Mouse (Mus musculus) liver, embryonic 13.5 days (tissue): ENCODE measurements around the gene Xpo6. TPM values are rescaled to one million over a fixed set of nuclear protein-coding genes. Genes with fewer than 3 reads are reported as not detected.

Experiments used
- ATAC-seq: fragments of 200-750 bp; cut with Nextera tagmentation; 2 replicates; pipeline ENCODE4 v1.8.0; 2017; ENCODE audit warnings: low read depth, mild to moderate bottlenecking, moderate number of reproducible peaks, moderate library complexity
- DNase-seq: peaks from one replicate; pipeline ENCODE4 v3.0.0; 2022
- H3K27ac ChIP-seq: fragments of 300-500 bp; sonication (generic); 2 replicates; pipeline ENCODE4 v1.5.1; 2015; ENCODE audit warnings: moderate library complexity, mild to moderate bottlenecking, inconsistent platforms
- H3K27me3 ChIP-seq: fragments of 300-500 bp; sonication (generic); 2 replicates; pipeline ENCODE4 v1.6.1; 2015; ENCODE audit warnings: mild to moderate bottlenecking, inconsistent platforms
- H3K36me3 ChIP-seq: fragments of 300-500 bp; sonication (generic); 2 replicates; pipeline ENCODE4 v1.6.1; 2015; ENCODE audit warnings: mild to moderate bottlenecking, inconsistent platforms
- H3K4me1 ChIP-seq: fragments of 300-500 bp; sonication (generic); replicated peaks from 2 replicates; pipeline ENCODE4 v1.6.1; 2015; ENCODE audit warnings: inconsistent platforms
- H3K4me2 ChIP-seq: fragments of 300-500 bp; sonication (generic); 2 replicates; pipeline ENCODE4 v1.6.1; 2015; ENCODE audit warnings: inconsistent platforms, mild to moderate bottlenecking, moderate library complexity
- H3K4me3 ChIP-seq: fragments of 300-500 bp; sonication (generic); replicated peaks from 2 replicates; pipeline ENCODE4 v1.5.1; 2015; ENCODE audit warnings: mild to moderate bottlenecking, inconsistent platforms
- H3K9ac ChIP-seq: fragments of 300-500 bp; sonication (generic); 2 replicates; pipeline ENCODE4 v1.6.1; 2015; ENCODE audit warnings: mild to moderate bottlenecking, inconsistent platforms
- H3K9me3 ChIP-seq: fragments of 300-500 bp; sonication (generic); replicated peaks from 2 replicates; pipeline ENCODE4 v1.6.1; 2016; ENCODE audit warnings: inconsistent platforms
- WGBS: fragments of 180-500 bp; shearing (Covaris S2); methylation state at CpG from one replicate; pipeline ENCODE4 v1.1.7; 2015; ENCODE audit not compliant: insufficient replicate concordance; 5-methylcytosine and 5-hydroxymethylcytosine counted together
- polyA plus RNA-seq: library from polyadenylated mRNA; unstranded; fragments of >200 nt; fragmentation: Nextera tagmentation; extraction: Ambion mirVana; gene quantifications from 2 replicates; pipeline ENCODE4 v1.2.1, GENCODE M21; 2015

Gene Xpo6
- polyA plus RNA-seq, 1 experiment from 2014 or later: 19.5 TPM

DNA sequence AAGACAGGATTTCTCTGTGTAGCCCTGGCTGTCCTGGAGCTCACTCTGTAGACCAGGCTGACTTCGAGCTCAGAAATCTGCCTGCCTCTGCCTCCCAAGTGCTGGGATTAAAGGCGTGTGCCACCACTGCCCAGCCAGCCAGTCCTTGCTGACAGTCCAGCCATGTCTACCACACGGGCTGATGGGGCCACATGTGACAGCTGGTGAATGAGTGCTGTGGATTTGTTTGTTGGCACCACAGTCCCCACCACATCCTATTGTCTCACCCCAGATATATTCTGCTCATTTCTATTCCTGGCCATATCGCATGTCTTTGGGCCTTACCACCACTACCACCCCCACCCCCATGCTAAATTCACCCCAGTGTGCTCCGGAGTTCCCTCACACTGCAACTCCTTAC is 105.6 kb downstream of the Xpo6 start:
- Histone ChIP-seq H3K4me2 (no peak overlapping the region), H3K9ac (no peak overlapping the region), H3K36me3 (peaks cover 14% of the 10 kb centered on the region), H3K4me3 (no peak overlapping the region), H3K27ac (no peak overlapping the region), H3K4me1 (no peaks in the 10 kb centered on the region), H3K27me3 (no peaks in the 10 kb centered on the region), H3K9me3 (no peaks in the 10 kb centered on the region)
- ATAC-seq (no peak), DNase-seq (no peak)
- 62% methylated on average over 5 of the region's 5 CpGs for WGBS

DNA sequence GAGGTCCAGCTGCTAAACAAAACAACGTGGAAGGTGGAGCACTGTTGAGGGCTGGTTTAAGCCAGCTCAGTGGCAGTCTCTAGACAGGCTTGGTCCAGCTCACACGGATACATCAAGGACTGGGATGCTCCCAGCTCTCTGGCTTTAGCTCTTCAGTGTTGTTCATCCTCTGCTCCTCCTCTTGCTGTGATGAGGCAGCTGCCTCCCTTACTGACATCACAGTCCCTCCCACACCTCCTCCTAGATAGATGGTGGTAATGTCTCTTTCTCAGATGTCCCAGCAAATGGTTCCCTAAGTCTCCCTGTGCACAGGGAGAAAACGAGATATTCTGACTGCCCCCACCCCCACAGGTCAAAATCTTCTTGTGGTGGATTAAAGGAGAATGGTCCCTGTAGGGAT is 107.1 kb downstream of the Xpo6 start:
- ATAC-seq: no peak
- Histone ChIP-seq H3K27me3 (no peaks in the 10 kb centered on the region), H3K4me2 (no peak overlapping the region), H3K4me3 (no peak overlapping the region), H3K9ac (no peak overlapping the region), H3K4me1 (no peaks in the 10 kb centered on the region), H3K27ac (no peak overlapping the region), H3K9me3 (no peaks in the 10 kb centered on the region), H3K36me3 (peaks cover under 1% of the 10 kb centered on the region; the same call in 1 of the 2 replicates)
- no peak for DNase-seq
- 34% methylated on average over 3 of the region's 3 CpGs for WGBS

DNA sequence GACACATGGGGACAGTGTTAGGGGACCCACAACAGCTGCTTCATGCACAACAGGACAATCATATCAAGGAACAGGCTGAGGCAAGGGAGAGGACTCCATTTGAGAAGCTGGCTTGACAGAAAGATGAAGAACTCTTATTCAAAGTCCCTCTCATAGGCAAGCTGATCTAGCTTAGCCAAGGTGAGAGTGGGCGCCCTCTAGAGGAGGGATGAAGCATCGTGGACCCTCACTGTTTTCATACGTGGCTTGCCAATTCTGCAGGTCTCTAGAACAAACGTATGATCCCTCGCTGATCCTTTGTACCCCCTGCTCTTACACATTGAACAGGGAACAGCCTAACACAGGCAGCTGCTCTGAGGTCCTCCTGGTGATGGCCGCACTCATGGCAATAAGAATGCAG is 110.5 kb downstream of the Xpo6 start:
- no peak overlapping the region for H3K9ac ChIP-seq
- H3K36me3 ChIP-seq: no peaks in the 10 kb centered on the region
- no peak overlapping the region for H3K27ac ChIP-seq
- DNase-seq (peak; percentile 34), ATAC-seq (no peak)
- H3K4me3 ChIP-seq: no peak overlapping the region
- peaks cover 15% of the 10 kb centered on the region for H3K27me3 ChIP-seq
- H3K4me2 ChIP-seq: no peak overlapping the region
- H3K4me1 ChIP-seq: no peaks in the 10 kb centered on the region
- 13% methylated on average over 6 of the region's 6 CpGs for WGBS
- H3K9me3 ChIP-seq: no peaks in the 10 kb centered on the region

DNA sequence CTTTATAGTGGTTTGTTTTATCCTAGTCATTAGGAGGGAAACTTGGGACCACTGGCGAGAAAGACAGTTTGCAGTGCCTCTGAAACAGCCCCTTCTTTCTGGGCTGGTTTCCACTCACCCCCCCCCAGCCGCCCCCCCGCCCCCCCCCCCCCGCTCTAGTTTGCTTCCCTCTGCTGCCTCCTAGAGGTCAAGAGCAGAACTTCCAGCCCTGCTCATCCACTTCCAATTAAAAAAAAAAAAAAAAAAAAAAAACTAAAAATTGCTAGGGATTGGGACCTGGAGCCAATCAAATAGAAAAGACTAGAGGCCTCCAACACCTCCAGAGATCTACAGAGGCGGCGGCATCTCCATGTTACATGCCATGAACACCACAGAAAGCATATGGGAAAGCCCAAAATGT is 112.1 kb downstream of the Xpo6 start:
- H3K36me3 ChIP-seq: no peaks in the 10 kb centered on the region
- no peaks in the 10 kb centered on the region for H3K4me1 ChIP-seq
- no peaks in the 10 kb centered on the region for H3K9me3 ChIP-seq
- H3K4me3 ChIP-seq: no peak overlapping the region
- H3K27ac ChIP-seq: no peak overlapping the region
- no peak overlapping the region for H3K4me2 ChIP-seq
- DNase-seq (no peak), ATAC-seq (no peak)
- no peak overlapping the region for H3K9ac ChIP-seq
- WGBS: 11% methylated on average over 5 of the region's 6 CpGs
- H3K27me3 ChIP-seq: peaks cover 31% of the 10 kb centered on the region

DNA sequence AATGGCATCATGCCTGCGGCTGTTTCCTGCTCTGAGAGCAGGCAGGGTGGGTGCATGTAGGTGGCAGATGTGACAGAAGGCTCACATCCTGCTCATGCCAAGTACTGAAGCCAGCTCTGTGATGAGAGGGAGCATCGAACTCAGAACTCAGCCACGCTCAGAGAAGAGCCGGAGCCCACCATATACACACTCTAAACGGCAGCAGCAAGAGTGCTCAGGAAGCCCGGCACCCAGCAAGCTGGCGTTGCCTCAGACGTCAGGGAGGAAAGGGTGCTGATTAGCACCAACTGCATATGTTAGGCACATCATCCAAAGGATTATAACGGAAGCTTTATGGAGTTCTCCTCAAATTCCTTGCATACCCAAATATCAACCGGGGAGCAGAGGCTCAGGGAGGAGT is 112.7 kb downstream of the Xpo6 start:
- DNase-seq (no peak), ATAC-seq (no peak)
- Histone ChIP-seq H3K27me3 (peaks cover 36% of the 10 kb centered on the region), H3K27ac (no peak overlapping the region), H3K4me1 (no peaks in the 10 kb centered on the region), H3K4me3 (no peak overlapping the region), H3K9me3 (no peaks in the 10 kb centered on the region), H3K9ac (no peak overlapping the region), H3K36me3 (no peaks in the 10 kb centered on the region), H3K4me2 (no peak overlapping the region)
- 67% methylated on average over 10 of the region's 10 CpGs for WGBS

DNA sequence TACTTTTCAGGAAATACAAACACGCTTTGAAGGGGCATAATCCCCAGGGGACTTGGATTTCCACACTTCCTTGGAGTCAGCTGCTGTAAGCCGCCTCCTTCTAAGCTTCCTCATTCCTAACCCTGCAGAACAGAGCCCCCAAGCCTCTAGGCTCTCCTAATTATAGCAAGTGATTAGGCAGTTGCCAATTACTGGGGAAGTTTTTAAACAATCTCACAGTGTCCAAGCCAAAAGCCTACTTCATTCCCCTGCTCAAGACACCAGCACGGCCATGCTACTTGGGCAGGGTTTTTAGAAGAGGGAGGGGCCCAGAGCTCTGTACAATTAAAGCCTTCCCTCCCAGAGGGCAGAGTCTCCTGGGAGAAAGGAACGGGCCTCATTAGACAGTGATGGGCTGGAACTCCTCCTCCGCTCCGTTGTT is 114.0 kb downstream of the Xpo6 start:
- H3K27me3 ChIP-seq: peaks cover 49% of the 10 kb centered on the region
- no peak overlapping the region for H3K4me2 ChIP-seq
- H3K4me1 ChIP-seq: no peaks in the 10 kb centered on the region
- H3K36me3 ChIP-seq: no peaks in the 10 kb centered on the region
- H3K9ac ChIP-seq: no peak overlapping the region
- H3K9me3 ChIP-seq: no peaks in the 10 kb centered on the region
- DNase-seq (no peak), ATAC-seq (no peak)
- WGBS: 42% methylated on average over 6 of the region's 6 CpGs
- H3K4me3 ChIP-seq: no peak overlapping the region
- no peak overlapping the region for H3K27ac ChIP-seq

DNA sequence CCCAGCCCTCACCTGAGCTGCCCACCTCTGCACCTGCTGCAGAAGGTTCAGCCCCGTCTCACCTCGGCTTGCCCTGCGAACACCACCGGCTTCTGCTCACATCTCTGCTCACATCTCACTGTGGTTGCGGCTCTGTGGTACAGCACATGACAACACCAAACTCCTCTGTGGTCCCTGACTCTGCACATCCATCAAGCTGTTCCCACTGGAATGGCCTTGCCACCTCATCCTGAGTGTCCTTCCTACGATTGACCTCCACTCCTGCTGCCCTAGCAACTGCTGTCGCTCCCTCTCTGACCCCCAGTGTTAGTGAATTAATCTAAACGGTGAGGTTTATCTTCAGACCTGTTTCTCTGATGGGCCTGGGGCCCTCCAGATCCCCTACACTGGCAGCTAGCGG is 115.1 kb downstream of the Xpo6 start:
- Histone ChIP-seq H3K27ac (no peak overlapping the region), H3K4me2 (no peak overlapping the region), H3K4me1 (no peaks in the 10 kb centered on the region), H3K9ac (no peak overlapping the region), H3K36me3 (no peaks in the 10 kb centered on the region), H3K9me3 (no peaks in the 10 kb centered on the region), H3K27me3 (peaks cover 61% of the 10 kb centered on the region), H3K4me3 (no peak overlapping the region)
- no peak for ATAC-seq
- DNase-seq: no peak
- WGBS: 76% methylated on average over 9 of the region's 9 CpGs

DNA sequence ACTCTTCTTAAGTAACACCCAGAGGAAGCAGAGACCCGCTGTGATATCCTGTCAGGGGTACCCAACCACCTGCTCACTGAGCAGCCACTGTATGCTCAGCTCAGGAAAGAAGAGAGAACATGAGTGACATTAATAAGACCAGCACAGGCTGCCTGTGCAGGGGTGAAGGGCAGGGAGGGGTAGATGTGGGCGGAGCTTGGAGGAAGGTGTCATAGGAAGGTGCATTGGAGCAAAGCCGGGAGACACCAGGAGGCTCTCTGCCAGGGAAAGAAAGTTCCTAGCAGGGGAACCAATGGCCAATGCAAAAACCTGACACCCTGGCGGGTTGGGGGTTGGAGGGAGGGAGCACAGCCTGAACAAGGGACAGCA is 116.3 kb downstream of the Xpo6 start:
- H3K27ac ChIP-seq: no peak overlapping the region
- no peak overlapping the region for H3K9ac ChIP-seq
- H3K4me2 ChIP-seq: no peak overlapping the region
- H3K27me3 ChIP-seq: peaks cover 67% of the 10 kb centered on the region
- H3K4me1 ChIP-seq: no peaks in the 10 kb centered on the region
- H3K4me3 ChIP-seq: no peak overlapping the region
- no peaks in the 10 kb centered on the region for H3K9me3 ChIP-seq
- WGBS: 10% methylated on average over 4 of the region's 4 CpGs
- ATAC-seq (no peak), DNase-seq (no peak)
- H3K36me3 ChIP-seq: no peaks in the 10 kb centered on the region

DNA sequence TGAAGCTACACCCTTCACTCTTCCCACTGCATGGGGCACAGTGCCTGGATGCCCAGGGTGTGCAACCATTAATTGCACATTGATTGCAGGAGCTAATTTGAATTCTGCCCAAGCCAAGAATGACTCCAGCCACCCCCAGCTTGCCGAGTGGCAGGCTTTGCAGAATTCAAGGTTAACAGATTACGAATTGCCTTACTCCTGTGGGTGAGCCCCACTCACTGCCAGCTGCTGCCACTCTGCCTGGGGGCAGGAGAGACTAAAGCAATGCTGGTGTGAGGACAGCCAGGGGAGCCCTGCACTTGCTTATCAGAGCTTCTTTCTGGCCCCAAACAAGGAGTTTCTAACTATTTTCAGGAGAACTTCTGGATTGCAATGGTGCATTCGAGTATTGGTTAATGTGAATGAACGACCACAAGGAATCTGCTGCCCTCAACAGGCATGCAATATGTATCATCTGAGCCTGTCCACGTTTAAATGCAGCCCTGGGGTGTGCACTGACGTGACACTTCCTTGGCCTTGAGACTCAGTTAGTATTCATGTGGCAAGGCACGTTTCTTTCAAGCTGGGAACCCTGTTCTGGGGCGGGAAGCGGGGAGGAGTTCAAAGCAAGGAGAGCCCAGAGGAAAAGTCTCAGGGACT is 116.8 kb downstream of the Xpo6 start:
- Histone ChIP-seq H3K36me3 (no peaks in the 10 kb centered on the region), H3K27me3 (peaks cover 67% of the 10 kb centered on the region), H3K4me2 (no peak overlapping the region), H3K9me3 (no peaks in the 10 kb centered on the region), H3K4me1 (no peaks in the 10 kb centered on the region), H3K27ac (no peak overlapping the region), H3K4me3 (no peak overlapping the region), H3K9ac (no peak overlapping the region)
- no peak for ATAC-seq
- WGBS: 24% methylated on average over 9 of the region's 9 CpGs
- DNase-seq: no peak

DNA sequence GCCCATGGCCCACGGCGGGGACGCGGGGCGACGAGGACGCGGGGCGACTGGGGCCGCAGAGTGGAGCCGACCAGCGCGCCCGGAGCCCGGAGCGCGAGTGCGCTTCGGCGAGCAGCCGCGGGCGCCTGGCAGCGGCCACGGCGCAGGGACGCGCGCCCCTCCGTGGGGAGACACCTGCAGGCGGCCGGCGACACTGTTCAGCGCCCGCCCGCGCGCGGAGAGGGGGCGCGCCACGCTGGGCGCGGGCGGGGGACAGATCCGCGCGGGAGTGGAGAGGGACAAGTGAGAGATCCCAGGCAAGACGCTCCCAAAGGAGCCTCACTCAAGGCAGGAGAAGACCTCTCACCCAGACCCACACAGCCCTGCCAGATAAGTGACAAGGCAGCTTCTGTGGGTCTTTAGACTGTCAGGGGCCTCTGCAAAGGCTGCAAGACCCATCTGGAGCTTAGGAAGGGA is 118.0 kb downstream of the Xpo6 start, which contains the start of gene Gsg1l:
TSS of gene Gsg1l (minus strand) at position 126 of the 456 bp plus-strand sequence.
- Histone ChIP-seq H3K36me3 (no peaks in the 10 kb centered on the region), H3K27me3 (peaks cover 68% of the 10 kb centered on the region), H3K4me2 (peak within 1 kb of the TSS; percentile 62), H3K9ac (no peak within 1 kb of the TSS), H3K9me3 (no peaks in the 10 kb centered on the region), H3K27ac (no peak within 1 kb of the TSS), H3K4me3 (peak within 1 kb of the TSS; percentile 44), H3K4me1 (no peaks in the 10 kb centered on the region)
- ATAC-seq: no peak
- 2% methylated on average over 41 of the region's 49 CpGs for WGBS
- no peak for DNase-seq

DNA sequence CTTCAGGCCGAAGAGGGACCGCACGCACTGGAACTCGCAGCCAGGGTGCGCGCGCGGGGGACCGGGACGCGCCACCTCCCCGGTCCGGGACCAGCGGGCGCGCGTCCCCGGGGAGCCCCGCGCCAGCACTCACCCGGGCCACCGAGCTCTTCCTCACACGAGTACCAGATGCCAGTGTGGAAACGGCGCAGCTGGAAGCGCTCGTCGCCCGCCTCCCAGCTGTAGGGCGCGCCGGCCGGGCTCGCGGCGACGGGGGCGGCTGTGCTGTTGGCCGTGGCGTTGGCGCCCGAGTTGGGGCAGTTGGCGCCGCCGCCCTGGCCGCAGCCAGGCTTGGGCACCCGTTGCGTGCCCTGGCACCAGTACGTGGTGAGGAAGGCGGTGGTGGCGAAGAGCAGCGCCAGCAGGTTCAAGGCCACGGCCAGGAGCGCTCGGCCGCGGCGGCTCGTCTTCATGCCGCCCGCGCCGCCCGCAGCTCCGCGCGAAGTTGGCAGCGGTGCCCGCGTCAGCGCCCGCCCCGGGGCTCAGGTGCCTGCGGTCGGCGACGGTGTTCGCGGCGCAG is 118.5 kb downstream of the Xpo6 start:
- H3K27ac ChIP-seq: no peak overlapping the region

More for the DNA sequence above, 118.5 kb downstream of the Xpo6 start:
- DNase-seq: no peak
- no peak overlapping the region for H3K9ac ChIP-seq
- WGBS: 2% methylated on average over 80 of the region's 80 CpGs
- no peaks in the 10 kb centered on the region for H3K9me3 ChIP-seq
- H3K27me3 ChIP-seq: peaks cover 66% of the 10 kb centered on the region
- peak overlapping the region; percentile 62 for H3K4me2 ChIP-seq
- no peak for ATAC-seq
- peak overlapping the region; percentile 44 for H3K4me3 ChIP-seq
- H3K36me3 ChIP-seq: no peaks in the 10 kb centered on the region
- no peaks in the 10 kb centered on the region for H3K4me1 ChIP-seq
